Mouse (Mus musculus) heart, adult 18-20 months (tissue): ENCODE results near the gene Bicdl1. TPM values are rescaled to one million over a fixed set of nuclear protein-coding genes. Genes with fewer than 3 reads are reported as not detected.

Experiments
- DNase-seq, 2 experiments: peaks; one replicate each; pipeline ENCODE4 v3.0.0; 2021 to 2022; ENCODE audit warnings: mixed read lengths in 1 of 2
- microRNA-seq, 2 experiments: library from miRNA; unstranded; fragments of <30 nt; microRNA quantifications; one replicate each; pipeline ENCODE4 v1.2.0; 2022
- total RNA-seq, 2 experiments: library from RNA; stranded (reverse); gene quantifications; 2 replicates each; pipeline ENCODE4 v1.2.3; 2021

Bicdl1 gene
- total RNA-seq, 2 experiments from 2014 or later = 8.0 to 8.3 TPM

DNA sequence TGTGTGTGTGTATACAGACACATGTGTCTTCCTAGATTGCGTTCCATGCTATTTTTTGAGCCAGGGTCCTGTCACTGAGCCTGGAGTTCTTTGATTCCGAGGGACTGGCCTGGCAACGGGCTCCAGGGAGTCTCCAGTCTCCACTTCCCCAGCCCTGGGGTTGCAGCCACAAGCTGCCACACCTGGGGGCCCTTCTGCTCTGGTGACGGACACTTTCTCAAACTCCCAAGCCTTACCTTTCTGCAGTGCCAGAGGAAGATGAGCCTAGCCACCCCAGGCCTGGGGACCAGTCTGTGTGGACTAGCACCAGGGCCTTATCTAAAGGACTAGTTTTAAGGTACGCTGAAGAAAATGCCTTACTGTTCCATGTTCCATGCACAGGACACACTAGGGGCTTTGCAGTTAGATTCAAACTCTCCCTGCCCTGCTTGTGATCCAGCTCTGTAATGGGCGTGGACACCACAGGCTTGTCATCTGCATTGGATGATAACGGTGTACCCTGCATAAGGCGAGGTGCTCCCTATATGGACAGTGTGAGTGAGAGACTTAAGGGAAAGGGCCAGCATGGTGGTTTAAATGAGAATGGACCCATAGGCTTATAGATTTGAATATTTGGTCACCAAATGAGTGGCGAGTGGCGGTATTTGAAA lies 105.1 kb downstream of the Bicdl1 start:
- no peak for DNase-seq

DNA sequence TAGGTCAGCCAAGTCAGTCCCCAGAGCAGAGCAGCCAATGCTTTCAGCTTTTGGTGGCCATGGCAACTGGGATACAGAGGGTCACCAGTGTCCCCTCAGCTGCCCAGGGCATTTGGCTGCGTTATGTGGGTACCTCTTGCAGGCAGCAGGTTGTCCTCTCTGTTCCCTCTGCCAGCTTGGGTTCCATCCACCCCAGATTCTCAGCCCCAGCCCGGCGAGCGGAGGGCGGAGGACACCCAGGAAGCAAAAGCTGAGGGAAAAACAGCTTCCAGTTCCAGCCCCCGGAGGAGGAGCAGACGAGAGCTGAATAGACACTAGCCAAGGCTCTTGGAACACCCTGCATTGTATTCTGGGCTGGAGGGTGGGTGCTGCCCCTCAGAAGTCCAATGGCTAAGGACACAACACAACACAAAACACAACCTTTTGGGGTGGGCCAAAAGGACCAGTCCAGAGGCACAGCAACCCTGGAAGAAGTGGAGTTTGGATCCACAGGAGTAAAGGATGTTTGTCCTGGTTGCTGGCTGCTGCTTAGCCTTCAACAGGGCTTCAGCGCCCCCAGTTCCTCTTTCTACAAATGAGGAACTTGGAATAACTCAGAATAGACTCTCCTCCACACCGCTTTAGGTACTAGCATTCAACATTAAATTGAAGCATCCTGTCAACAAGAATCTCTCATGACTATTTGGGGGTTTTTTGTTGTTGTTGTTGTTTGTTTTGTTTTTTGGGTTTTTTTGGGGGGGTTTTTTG lies 107.6 kb downstream of the Bicdl1 start:
- peak; percentile 42 to 46 for DNase-seq

DNA sequence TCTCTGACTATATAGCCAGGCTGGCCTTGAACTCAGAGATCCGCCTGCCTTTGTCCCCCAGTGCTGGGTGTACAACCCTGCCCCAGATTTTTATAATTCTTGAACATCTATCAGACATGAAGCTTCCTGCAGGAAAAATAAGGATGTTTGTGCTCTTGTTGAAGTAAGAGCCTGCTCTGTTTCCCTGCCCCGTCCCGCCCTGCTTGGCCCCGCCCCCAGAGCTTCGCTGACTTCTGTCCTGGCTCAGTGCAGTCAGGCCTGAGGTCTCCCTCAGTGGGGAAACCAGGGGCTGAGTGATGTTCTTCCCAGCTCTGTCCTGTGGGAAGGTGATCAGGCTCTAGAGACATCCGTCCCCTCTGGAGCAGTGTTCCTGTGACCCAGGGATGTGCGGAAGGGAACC lies 108.7 kb downstream of the Bicdl1 start:
- DNase-seq = no peak

DNA sequence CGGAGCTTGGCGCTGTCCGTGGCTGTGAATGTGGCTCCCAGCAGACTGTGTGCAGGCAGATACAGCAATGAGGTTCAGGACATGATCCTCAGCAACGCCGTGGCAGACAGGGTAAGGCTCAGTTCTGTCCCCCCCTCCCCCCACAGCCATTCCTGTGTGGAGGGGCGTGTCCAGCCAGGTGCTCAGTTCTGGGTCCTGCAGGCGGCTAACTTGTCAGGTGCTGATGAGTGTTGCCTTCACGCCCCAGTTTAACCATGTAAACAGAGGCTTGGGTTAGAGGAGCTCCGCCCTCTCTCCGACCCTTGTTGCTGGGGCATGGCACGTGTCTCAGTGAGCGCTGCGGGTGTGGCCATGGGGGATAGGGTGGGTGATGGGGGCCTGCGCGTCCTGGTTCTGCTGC lies 111.7 kb downstream of the Bicdl1 start:
- DNase-seq = no peak

DNA sequence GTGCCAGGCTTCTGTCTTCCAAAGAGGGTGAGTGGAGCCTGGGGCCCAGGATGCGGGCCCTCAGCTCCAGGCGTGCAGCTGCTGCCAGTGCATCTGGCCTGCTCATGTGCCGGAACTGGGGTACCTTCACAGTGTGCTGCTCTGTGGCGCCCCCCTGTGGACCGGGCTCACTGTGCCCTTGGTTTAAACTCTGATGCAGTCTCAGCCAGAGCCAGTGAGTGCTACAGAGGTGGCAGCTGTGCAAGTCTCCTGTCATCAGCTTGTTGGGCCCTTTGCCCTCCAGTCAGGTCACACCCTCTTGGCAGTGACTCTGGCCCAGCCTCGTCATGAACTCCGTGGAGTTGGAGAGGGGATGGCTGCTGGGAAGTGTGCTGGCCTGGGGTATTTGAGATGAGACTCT lies 116.5 kb downstream of the Bicdl1 start:
- DNase-seq = peak; percentile 72 to 75

DNA sequence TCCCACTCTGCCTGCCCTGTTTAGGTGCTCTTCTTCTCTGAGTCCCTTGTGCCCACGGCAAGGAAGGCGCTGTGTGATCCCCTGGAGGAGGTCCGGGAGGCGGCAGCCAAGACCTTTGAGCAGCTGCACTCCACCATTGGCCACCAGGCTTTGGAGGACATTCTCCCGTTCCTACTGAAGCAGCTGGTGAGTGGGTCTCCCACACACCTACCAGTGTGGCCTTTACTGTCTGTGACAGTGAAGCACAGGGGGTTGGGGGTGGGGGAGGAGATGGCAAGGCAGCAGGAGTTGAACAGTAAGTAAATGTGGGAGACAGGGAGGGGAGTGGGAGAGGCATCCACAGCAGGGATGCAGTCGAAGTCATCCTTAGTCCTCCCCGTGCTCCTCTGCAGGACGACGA lies 118.1 kb downstream of the Bicdl1 start:
- no peak for DNase-seq

DNA sequence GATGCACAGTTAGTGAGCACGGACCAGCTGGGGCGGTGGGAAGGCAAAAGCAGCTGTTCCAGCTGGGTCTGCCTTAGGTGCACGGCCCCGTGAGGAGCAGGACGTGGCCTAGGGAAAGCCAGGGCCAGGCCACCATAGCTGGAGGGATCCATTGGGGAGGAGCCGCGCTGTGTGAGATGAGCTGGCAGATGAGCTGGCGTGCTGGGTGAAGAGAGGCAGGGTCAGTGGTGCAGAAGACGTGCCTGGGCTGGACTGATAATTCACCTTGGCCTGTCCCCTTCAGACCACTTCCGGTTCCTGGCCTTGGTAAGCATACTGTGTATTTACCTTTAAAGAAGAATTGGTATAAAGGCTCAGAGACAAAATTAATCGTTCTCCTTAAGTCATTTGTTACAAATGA lies 119.9 kb downstream of the Bicdl1 start:
- no peak for DNase-seq

DNA sequence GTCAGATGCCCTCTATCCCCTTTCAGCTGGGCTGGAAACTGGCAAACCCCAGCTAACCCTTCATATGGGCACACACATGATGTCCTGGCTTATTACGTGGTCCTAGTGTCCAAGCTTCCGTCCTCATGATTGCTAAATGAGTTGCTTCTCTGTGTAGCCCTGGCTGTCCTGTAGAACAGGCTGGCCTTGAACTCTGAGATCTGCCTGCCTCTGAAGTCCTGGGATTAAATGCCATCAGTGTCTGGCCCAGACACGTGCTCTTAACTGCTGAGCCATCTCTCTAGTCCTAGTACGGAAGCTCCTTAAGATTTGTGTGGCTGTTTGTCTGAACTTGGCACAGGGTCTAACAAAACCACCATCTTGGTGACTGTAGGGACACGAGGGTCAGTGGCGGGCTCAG lies 127.9 kb downstream of the Bicdl1 start:
- no peak for DNase-seq

Small RNA genes within 50 kb of the gene (microRNA-seq; reads per million reads assigned to microRNA genes)
- 0 reads per million in 2 experiments for gene Mir7030

Other genes with a start within 250 kb of the Bicdl1 start
- 10 to 100 TPM; 13.6 to 19.5 TPM for gene Sirt4, start 246.9 kb downstream of the Bicdl1 start, total RNA-seq
- 10 to 100 TPM; 34.0 to 35.1 TPM for gene Pxn, start 224.9 kb downstream of the Bicdl1 start, total RNA-seq
- gene Rplp0, start 172.2 kb downstream of the Bicdl1 start, total RNA-seq = 100 to 1,000 TPM; 624 to 648 TPM
- gene Gcn1l1, start 166.4 kb downstream of the Bicdl1 start, total RNA-seq = 10 to 100 TPM; 39.1 to 41.5 TPM
- 10 to 100 TPM; 45.7 to 46.6 TPM for gene Rab35, start 99.7 kb downstream of the Bicdl1 start, total RNA-seq
- 1 to 10 TPM in 1 of 2 experiments, under 1 TPM in 1; 0.77 to 1.0 TPM for gene Cit, start 113.7 kb upstream of the Bicdl1 start, total RNA-seq